Mouse (Mus musculus) olfactory bulb, adult 2 months (tissue): ENCODE measurements at regions not wholly inside any gene's neighbourhood (a gene's known extent, or its start where the extent isn't known, plus 50 kb on each side); places are given as distances from the start of the nearest gene placed in this dataset.

Experiments
- CTCF ChIP-seq: fragments of 200-500 bp; IDR thresholded peaks from 2 replicates; pipeline ENCODE4 v1.5.1; 2012; ENCODE audit warnings: low read depth, mild to moderate bottlenecking, low read length, moderate library complexity; ENCODE audit not compliant: insufficient read depth
- POLR2A ChIP-seq: fragments of 200-500 bp; IDR thresholded peaks from 2 replicates; pipeline ENCODE4 v1.6.1; 2012; ENCODE audit warnings: mild to moderate bottlenecking, low read depth, low read length, moderate library complexity; ENCODE audit not compliant: insufficient read depth

- no peak for TF ChIP-seq CTCF
- no peak for TF ChIP-seq POLR2A
Measured at GRCm38 (mm10) chr17:47064592-47065306, 54.4 kb upstream of the Ubr2 start.
